Mouse (Mus musculus) kidney, adult 11 months (tissue): Measurements from ENCODE around the gene Ppp2r3d.

Source experiments
- DNase-seq: peaks from one replicate; pipeline ENCODE4 v3.0.0; 2022

Gene Ppp2r3d

GRCm38 (mm10) chr9:124408564-124408963 is 68.1 kb downstream of the Ppp2r3d start:
- DNase-seq = no peak
